Mouse (Mus musculus): ENCODE measurements around the gene Bcl7c. TPM values are rescaled to one million over a fixed set of nuclear protein-coding genes. Genes with fewer than 3 reads are reported as not detected.
"Not testable (repeated sequence)": the region's sequence is repeated elsewhere in the genome, so short reads cannot be mapped to it uniquely, and the experiment has no call there.

The Bcl7c gene
- polyA plus RNA-seq, 1 experiment from 2014 or later: 49.5 TPM

GRCm38 (mm10) chr7:127642254-127642653 is 66.5 kb downstream of the Bcl7c start:
- ATAC-seq (ENCODE audit: insufficient number of reproducible peaks, low FRiP score): no peak
- WGBS: 61% methylated on average over 4 of the region's 4 CpGs
- Histone ChIP-seq H3K27me3 (replicated peaks) (no peaks in the 10 kb centered on the region; the same call in 1 of the 2 replicates), H3K4me1 (replicated peaks) (peaks cover 4% of the 10 kb centered on the region; the same call in 1 of the 2 replicates), H3K9me3 (replicated peaks) (no peaks in the 10 kb centered on the region), H3K27ac (ENCODE audit: poor library complexity, severe bottlenecking) (no peak overlapping the region), H3K9ac (no peak overlapping the region), H3K4me3 (no peak overlapping the region), H3K4me2 (no peak overlapping the region), H3K36me3 (no peaks in the 10 kb centered on the region)

GRCm38 (mm10) chr7:127641260-127641659 is 67.5 kb downstream of the Bcl7c start:
- peaks cover 5% of the 10 kb centered on the region; the same call in 1 of the 2 replicates for H3K4me1 ChIP-seq (replicated peaks)
- ATAC-seq (ENCODE audit: insufficient number of reproducible peaks, low FRiP score): no peak
- H3K36me3 ChIP-seq: no peaks in the 10 kb centered on the region
- no peak overlapping the region for H3K27ac ChIP-seq (ENCODE audit: poor library complexity, severe bottlenecking)
- H3K4me2 ChIP-seq: no peak overlapping the region
- no peak overlapping the region for H3K4me3 ChIP-seq
- WGBS: 45% methylated on average over 4 of the region's 4 CpGs
- no peaks in the 10 kb centered on the region; the same call in 1 of the 2 replicates for H3K27me3 ChIP-seq (replicated peaks)
- no peak overlapping the region for H3K9ac ChIP-seq
- H3K9me3 ChIP-seq (replicated peaks): no peaks in the 10 kb centered on the region

GRCm38 (mm10) chr7:127636963-127637362 is 71.8 kb downstream of the Bcl7c start:
- ATAC-seq (ENCODE audit: insufficient number of reproducible peaks, low FRiP score): peak; percentile 51; the same call in 1 of the 2 replicates
- H3K9ac ChIP-seq: peak overlapping the region; percentile 83
- no peaks in the 10 kb centered on the region for H3K9me3 ChIP-seq (replicated peaks)
- H3K4me1 ChIP-seq (replicated peaks): peaks cover 5% of the 10 kb centered on the region; the same call in 1 of the 2 replicates
- under 1% methylated on average over 27 of the region's 27 CpGs for WGBS
- no peak overlapping the region for H3K27ac ChIP-seq (ENCODE audit: poor library complexity, severe bottlenecking)
- H3K4me2 ChIP-seq: peak overlapping the region; percentile 82
- H3K27me3 ChIP-seq (replicated peaks): no peaks in the 10 kb centered on the region
- H3K36me3 ChIP-seq: no peaks in the 10 kb centered on the region
- H3K4me3 ChIP-seq: peak overlapping the region; percentile 65

GRCm38 (mm10) chr7:127631416-127631815 is 77.3 kb downstream of the Bcl7c start:
- ATAC-seq (ENCODE audit: insufficient number of reproducible peaks, low FRiP score): no peak
- H3K4me1 ChIP-seq (replicated peaks): no peaks in the 10 kb centered on the region
- H3K4me3 ChIP-seq: no peak overlapping the region
- H3K27ac ChIP-seq (ENCODE audit: poor library complexity, severe bottlenecking): no peak overlapping the region
- H3K27me3 ChIP-seq (replicated peaks): no peaks in the 10 kb centered on the region
- H3K36me3 ChIP-seq: no peaks in the 10 kb centered on the region
- H3K9me3 ChIP-seq (replicated peaks): 0 out of 2 replicates have a peak, but pooled peaks cover 2% of the 10 kb centered on the region
- no peak overlapping the region for H3K4me2 ChIP-seq
- WGBS: 82% methylated on average over 4 of the region's 4 CpGs
- no peak overlapping the region for H3K9ac ChIP-seq

- no peak overlapping the region for H3K9ac ChIP-seq
- H3K4me1 ChIP-seq (replicated peaks): no peaks in the 10 kb centered on the region
- no peak overlapping the region for H3K27ac ChIP-seq (ENCODE audit: poor library complexity, severe bottlenecking)
- H3K36me3 ChIP-seq: no peaks in the 10 kb centered on the region
- 72% methylated on average over 5 of the region's 5 CpGs for WGBS
- H3K9me3 ChIP-seq (replicated peaks): 0 out of 2 replicates have a peak, but pooled peaks cover 2% of the 10 kb centered on the region
- no peak overlapping the region for H3K4me2 ChIP-seq
- ATAC-seq (ENCODE audit: insufficient number of reproducible peaks, low FRiP score): no peak
- no peaks in the 10 kb centered on the region for H3K27me3 ChIP-seq (replicated peaks)
- H3K4me3 ChIP-seq: no peak overlapping the region
Measured at GRCm38 (mm10) chr7:127628646-127629045, 80.1 kb downstream of the Bcl7c start.

GRCm38 (mm10) chr7:127626471-127626870 is 82.3 kb downstream of the Bcl7c start:
- Histone ChIP-seq H3K27me3 (replicated peaks) (no peaks in the 10 kb centered on the region), H3K36me3 (no peaks in the 10 kb centered on the region), H3K9me3 (replicated peaks) (0 out of 2 replicates have a peak, but pooled peaks cover 2% of the 10 kb centered on the region), H3K4me1 (replicated peaks) (no peaks in the 10 kb centered on the region), H3K27ac (ENCODE audit: poor library complexity, severe bottlenecking) (no peak overlapping the region), H3K4me2 (no peak overlapping the region), H3K9ac (no peak overlapping the region), H3K4me3 (no peak overlapping the region)
- 73% methylated on average over 4 of the region's 4 CpGs for WGBS
- ATAC-seq (ENCODE audit: insufficient number of reproducible peaks, low FRiP score): no peak

- no peaks in the 10 kb centered on the region for H3K9me3 ChIP-seq (replicated peaks)
- H3K36me3 ChIP-seq: no peaks in the 10 kb centered on the region
- H3K4me3 ChIP-seq: no peak overlapping the region
- no peaks in the 10 kb centered on the region for H3K27me3 ChIP-seq (replicated peaks)
- H3K4me1 ChIP-seq (replicated peaks): no peaks in the 10 kb centered on the region
- H3K27ac ChIP-seq (ENCODE audit: poor library complexity, severe bottlenecking): no peak overlapping the region
- no peak overlapping the region for H3K9ac ChIP-seq
- H3K4me2 ChIP-seq: no peak overlapping the region
- whole genome bisulfite sequencing: 97% methylated on average over 7 of the region's 7 CpGs
- ATAC-seq (ENCODE audit: insufficient number of reproducible peaks, low FRiP score): no peak
Measured at GRCm38 (mm10) chr7:127626039-127626438, 82.7 kb downstream of the Bcl7c start.

GRCm38 (mm10) chr7:127618402-127618801 is 90.3 kb downstream of the Bcl7c start:
- not testable (repeated sequence) for H3K27ac ChIP-seq (ENCODE audit: poor library complexity, severe bottlenecking); H3K4me3 ChIP-seq; H3K36me3 ChIP-seq; H3K9me3 ChIP-seq (replicated peaks); ATAC-seq (ENCODE audit: insufficient number of reproducible peaks, low FRiP score); H3K4me2 ChIP-seq; H3K9ac ChIP-seq; H3K27me3 ChIP-seq (replicated peaks)
- 88% methylated on average over 7 of the region's 8 CpGs for WGBS
- peaks cover 18% of the 10 kb centered on the region for H3K4me1 ChIP-seq (replicated peaks)

GRCm38 (mm10) chr7:127617962-127618361 is 90.8 kb downstream of the Bcl7c start:
- WGBS: 51% methylated on average over 2 of the region's 2 CpGs
- Histone ChIP-seq H3K4me2 (no peak overlapping the region), H3K9me3 (replicated peaks) (no peaks in the 10 kb centered on the region), H3K27ac (ENCODE audit: poor library complexity, severe bottlenecking) (no peak overlapping the region), H3K36me3 (peaks cover 7% of the 10 kb centered on the region), H3K27me3 (replicated peaks) (no peaks in the 10 kb centered on the region), H3K4me1 (replicated peaks) (peaks cover 20% of the 10 kb centered on the region), H3K4me3 (no peak overlapping the region), H3K9ac (no peak overlapping the region)
- no peak for ATAC-seq (ENCODE audit: insufficient number of reproducible peaks, low FRiP score)

- Histone ChIP-seq H3K36me3 (peaks cover 18% of the 10 kb centered on the region), H3K4me1 (replicated peaks) (peaks cover 20% of the 10 kb centered on the region), H3K9ac (no peak overlapping the region), H3K4me2 (no peak overlapping the region), H3K9me3 (replicated peaks) (peaks cover 8% of the 10 kb centered on the region), H3K27ac (ENCODE audit: poor library complexity, severe bottlenecking) (no peak overlapping the region), H3K4me3 (no peak overlapping the region), H3K27me3 (replicated peaks) (no peaks in the 10 kb centered on the region)
- WGBS: 71% methylated on average over 1 of the region's 1 CpGs
- no peak for ATAC-seq (ENCODE audit: insufficient number of reproducible peaks, low FRiP score)
Measured at GRCm38 (mm10) chr7:127616881-127617280, 91.9 kb downstream of the Bcl7c start.

- H3K4me1 ChIP-seq (replicated peaks): peaks cover 20% of the 10 kb centered on the region
Measured at GRCm38 (mm10) chr7:127616336-127616735, 92.4 kb downstream of the Bcl7c start.

More at GRCm38 (mm10) chr7:127616336-127616735, 92.4 kb downstream of the Bcl7c start:
- Histone ChIP-seq H3K27me3 (replicated peaks) (no peaks in the 10 kb centered on the region), H3K9me3 (replicated peaks) (peaks cover 13% of the 10 kb centered on the region), H3K27ac (ENCODE audit: poor library complexity, severe bottlenecking) (no peak overlapping the region), H3K9ac (peak overlapping the region; percentile 31; the same call in 1 of the 2 replicates), H3K4me2 (no peak overlapping the region), H3K36me3 (peaks cover 24% of the 10 kb centered on the region), H3K4me3 (no peak overlapping the region)
- ATAC-seq (ENCODE audit: insufficient number of reproducible peaks, low FRiP score): no peak
- 71% methylated on average over 1 of the region's 1 CpGs for WGBS
